Mouse (Mus musculus) granulocyte monocyte progenitor cell, adult 5-6 weeks (primary cell): ENCODE measurements around the gene Cradd. TPM values are rescaled to one million over a fixed set of nuclear protein-coding genes. Genes with fewer than 3 reads are reported as not detected.
A peak's percentile ranks its signal among the peaks of the same experiment; 100 is the strongest.

Source experiments
- ATAC-seq: replicated peaks from 2 replicates; pipeline ENCODE4 v1.8.0; 2016; ENCODE audit warnings: mild to moderate bottlenecking, moderate TSS enrichment, inconsistent platforms; ENCODE audit not compliant: poor library complexity, severe bottlenecking
- total RNA-seq, 2 experiments: library from RNA; stranded (forward) in 1 of 2; stranded (reverse) in 1 of 2; fragments of 200-712, 200-1000 nt in 1 of 2; fragments of >200 nt in 1 of 2; fragmentation: Nextera tagmentation in 1 of 2; gene quantifications; 2 replicates each; pipeline ENCODE4 v1.2.3; 2014 to 2017

The Cradd gene
- total RNA-seq, 2 experiments from 2014 or later = 3.3 to 15.5 TPM

DNA sequence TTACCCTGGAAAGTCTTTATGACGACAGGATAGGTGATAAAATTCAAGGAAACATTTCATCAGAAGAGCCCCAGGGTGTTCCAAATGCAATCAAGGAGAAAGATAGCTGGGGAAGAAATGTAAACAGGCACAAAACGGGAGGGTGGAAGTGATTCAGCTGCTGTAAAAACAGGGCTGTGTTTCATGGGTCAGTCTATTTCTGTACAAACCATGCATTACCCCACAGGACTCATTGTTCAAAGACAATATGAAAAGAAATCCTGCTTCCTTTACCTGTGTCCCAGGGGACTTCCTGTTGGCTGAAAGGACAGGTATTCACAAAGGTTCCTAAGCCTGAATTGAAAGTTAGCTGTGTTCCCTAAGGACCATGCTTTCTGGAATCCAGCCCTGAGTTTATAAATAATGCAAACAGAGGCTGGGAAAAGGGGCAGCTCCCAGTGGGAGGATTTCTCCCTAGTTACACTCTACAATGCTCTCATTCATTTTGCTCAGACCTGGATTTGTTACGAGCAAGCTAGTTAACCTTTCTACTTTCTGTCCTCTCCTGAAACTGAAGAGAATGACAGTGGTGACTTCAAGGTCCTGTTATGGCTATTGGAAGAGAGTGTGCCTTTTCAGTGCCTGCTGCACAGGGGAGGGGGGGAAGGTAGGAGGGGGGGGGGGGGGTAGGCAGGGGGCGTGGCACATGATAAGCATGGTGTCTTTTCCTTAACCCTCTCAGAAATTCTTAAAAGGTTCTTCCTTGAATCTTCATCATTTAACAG is 13.0 kb upstream of the Cradd start:
- ATAC-seq = no peak

GRCm38 (mm10) chr10:95334826-95335225 is 10.9 kb upstream of the Cradd start:
- no peak for ATAC-seq

- no peak for ATAC-seq
Observed at GRCm38 (mm10) chr10:95332596-95332995, 8.7 kb upstream of the Cradd start.

GRCm38 (mm10) chr10:95330375-95331363 is 6.7 kb upstream of the Cradd start:
- ATAC-seq = peak; percentile 74

GRCm38 (mm10) chr10:95329884-95330283 is 6.0 kb upstream of the Cradd start:
- no peak for ATAC-seq

GRCm38 (mm10) chr10:95324278-95324631 is 322 bp upstream of the Cradd start:
- ATAC-seq = no peak

GRCm38 (mm10) chr10:95322076-95323070 is 1.6 kb downstream of the Cradd start:
- peak; percentile 64 for ATAC-seq

DNA sequence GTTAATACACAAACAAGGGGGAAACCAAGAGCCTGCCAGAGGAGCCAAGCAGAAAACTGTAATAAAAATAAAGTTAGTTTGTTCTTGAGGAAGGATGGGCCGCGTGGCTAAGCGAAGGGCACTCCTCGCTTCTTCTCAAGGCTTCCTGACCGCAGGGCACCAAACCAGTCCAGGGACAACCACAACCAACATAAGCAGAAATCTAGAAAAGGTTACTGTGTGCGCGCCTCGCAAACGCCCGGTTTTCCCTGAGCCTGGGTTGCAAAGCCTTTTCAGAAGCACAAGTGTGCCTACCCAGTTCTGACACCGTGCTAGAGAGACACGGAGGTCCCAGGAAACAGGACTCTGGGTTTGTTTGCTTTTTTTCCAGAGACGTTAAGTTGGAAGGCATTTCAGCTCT is 4.9 kb downstream of the Cradd start:
- no peak for ATAC-seq

DNA sequence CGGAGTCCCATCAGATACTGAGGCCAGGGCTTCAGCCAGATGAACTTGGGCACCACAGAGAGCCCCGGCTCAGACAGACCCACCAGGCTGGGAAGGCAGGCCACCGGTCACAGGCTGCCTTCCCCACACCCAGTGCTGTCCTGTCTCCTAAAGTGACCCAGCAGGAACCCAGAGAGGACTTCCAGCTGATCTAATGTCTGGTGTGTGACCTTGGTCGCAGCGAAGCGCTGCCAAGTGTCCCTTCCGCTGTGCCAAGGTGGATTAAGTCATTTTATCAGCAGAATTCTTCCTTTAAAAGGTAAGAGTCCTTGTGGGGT is 5.6 kb downstream of the Cradd start:
- ATAC-seq = no peak

DNA sequence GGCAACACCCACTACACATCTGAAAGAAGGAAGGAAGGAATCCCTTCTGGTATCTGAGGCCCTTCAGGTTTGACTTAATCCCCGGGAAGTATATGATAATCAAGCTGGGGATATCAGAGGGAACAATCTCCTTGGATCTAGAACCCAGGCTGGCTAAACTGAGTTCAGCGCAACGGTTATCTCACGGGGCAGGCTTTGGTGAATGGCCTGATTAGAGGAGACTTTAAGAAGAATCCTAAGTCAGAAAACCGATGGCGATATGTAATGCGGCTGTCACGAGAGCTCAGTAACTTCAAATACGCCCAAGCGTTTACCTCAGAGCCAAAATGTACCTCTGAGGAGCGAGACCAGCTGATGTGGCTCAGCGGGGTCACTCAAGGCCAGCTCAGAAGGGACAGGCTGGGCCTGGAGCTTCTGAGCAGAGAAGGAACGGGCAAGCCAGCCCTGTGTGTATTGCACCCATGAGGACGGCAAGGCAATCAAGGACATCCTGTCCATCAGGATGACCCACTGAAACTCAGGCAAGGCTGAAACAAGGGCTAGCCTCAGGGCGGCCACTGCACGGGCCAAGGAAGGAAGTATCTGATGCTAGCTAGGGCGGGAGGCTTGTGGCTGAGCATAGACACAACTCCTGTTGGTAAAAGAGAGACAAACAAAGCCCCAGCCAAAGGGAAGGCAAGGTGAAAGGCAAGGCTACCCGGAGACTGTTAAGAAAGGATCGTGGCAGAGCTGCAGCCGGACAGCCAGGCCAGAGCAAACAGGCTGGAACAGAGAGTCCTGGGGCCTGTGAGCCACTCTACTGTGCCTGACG is 6.1 kb downstream of the Cradd start:
- no peak for ATAC-seq

DNA sequence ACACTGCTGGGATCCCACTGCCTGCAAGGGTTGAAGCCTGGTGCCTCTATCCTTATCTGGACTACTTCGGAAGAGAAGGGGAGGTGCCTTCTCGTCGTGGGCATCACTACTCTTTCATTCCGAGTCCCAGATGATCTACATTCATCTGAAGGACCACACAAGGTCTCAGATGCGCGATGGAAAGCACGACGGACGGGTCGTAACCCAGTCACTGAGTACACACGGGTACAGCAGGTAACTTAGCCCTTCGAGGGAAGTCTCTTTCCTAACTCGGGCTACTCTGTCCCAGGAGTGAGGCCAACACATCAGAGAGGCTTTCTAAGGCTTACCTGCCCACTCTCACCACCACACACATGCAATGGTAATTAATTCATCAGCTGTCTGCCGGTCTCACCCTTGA is 6.8 kb downstream of the Cradd start:
- ATAC-seq = no peak

DNA sequence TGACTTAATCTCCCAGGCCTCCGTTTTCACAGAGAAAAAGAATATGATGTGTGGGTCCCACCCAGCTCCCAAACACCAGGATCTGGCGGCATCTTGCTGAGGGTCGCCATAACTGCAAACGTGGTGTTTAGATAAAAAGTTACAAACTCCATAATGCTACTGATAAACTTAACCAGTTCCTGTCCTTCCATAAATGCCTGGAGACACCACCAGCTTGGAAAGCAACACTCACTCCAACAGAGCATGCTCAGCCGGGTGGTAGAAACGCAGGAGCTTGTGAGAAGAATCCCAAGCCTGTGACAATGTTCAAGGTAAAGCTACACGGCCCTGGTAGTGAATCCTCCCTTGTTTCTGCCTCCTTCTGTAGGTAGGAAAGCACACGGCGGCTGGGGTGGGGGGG is 7.3 kb downstream of the Cradd start:
- no peak for ATAC-seq

- ATAC-seq = no peak
Observed at GRCm38 (mm10) chr10:95315801-95316474, 8.0 kb downstream of the Cradd start.

GRCm38 (mm10) chr10:95315321-95315720 is 8.6 kb downstream of the Cradd start:
- no peak for ATAC-seq

GRCm38 (mm10) chr10:95314019-95314418 is 9.9 kb downstream of the Cradd start:
- no peak for ATAC-seq

- no peak for ATAC-seq
Observed at GRCm38 (mm10) chr10:95313524-95313923, 10.4 kb downstream of the Cradd start.

DNA sequence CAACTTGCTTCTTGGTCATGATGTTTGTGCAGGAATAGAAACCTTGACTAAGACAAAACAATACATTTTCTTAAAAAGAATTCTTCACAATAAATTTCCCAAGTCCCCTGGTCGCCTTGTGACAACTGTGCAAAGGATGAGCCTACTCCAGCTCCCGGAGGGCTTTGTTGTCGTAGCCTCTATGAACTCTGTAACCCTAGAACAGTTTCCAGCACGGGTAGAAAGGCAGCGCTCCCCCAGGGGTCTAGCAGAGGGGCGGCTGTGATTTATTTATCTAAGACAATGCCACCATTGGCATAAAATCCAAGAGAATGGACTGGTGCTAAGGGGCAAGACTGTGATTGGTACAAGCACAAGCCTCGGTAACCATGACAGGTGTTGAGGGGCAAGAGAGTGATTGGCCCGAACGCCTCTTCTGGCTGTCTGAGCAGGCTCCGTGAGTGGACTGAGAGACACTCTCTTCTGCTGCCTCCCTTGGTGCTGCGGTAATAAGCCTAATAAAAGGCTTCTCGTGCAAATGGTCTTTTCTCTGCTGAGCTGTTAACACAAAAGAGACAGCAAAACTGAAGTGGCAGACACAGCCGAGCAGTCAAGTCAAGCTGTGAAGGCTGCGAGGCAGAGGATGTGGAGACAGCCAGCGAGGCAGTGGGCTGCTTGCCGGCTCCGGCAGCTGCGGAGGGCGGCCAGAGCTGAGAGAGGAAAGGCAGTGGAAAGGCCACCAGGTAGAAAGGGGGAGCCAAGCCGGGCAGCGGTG is 13.1 kb downstream of the Cradd start:
- no peak for ATAC-seq
